Mouse (Mus musculus) midbrain, embryonic 14.5 days (tissue): Measurements from ENCODE around the gene Fut2. TPM values are rescaled to one million over a fixed set of nuclear protein-coding genes. Genes with fewer than 3 reads are reported as not detected.

Source experiments
- ATAC-seq: fragments of 200-750 bp; cut with Nextera tagmentation; 2 replicates; pipeline ENCODE4 v1.8.0; 2017; ENCODE audit warnings: moderate number of reproducible peaks, moderate library complexity; ENCODE audit not compliant: low FRiP score, low TSS enrichment
- DNase-seq: peaks from one replicate; pipeline ENCODE4 v3.0.0-alpha.2; 2015
- H3K27ac ChIP-seq: fragments of 300-500 bp; sonication (generic); replicated peaks from 2 replicates; pipeline ENCODE4 v1.5.1; 2014; ENCODE audit warnings: mild to moderate bottlenecking, low read depth, low read length, moderate library complexity
- H3K27me3 ChIP-seq: fragments of 300-500 bp; sonication (generic); 2 replicates; pipeline ENCODE4 v1.6.1; 2014; ENCODE audit warnings: low read length, control low read depth, mixed read lengths; ENCODE audit not compliant: control insufficient read depth, insufficient read depth
- H3K36me3 ChIP-seq: fragments of 300-500 bp; sonication (generic); 2 replicates; pipeline ENCODE4 v1.6.1; 2014; ENCODE audit warnings: low read length, control low read depth; ENCODE audit not compliant: control insufficient read depth, insufficient read depth
- H3K4me1 ChIP-seq: fragments of 300-500 bp; sonication (generic); 2 replicates; pipeline ENCODE4 v1.6.1; 2014; ENCODE audit warnings: mild to moderate bottlenecking, antibody characterized with exemption, low read length, control low read depth; ENCODE audit not compliant: control insufficient read depth, insufficient read depth
- H3K4me2 ChIP-seq: fragments of 300-500 bp; sonication (generic); 2 replicates; pipeline ENCODE4 v1.6.1; 2014; ENCODE audit warnings: mild to moderate bottlenecking, low read length, moderate library complexity
- H3K4me3 ChIP-seq: fragments of 300-500 bp; sonication (generic); replicated peaks from 2 replicates; pipeline ENCODE4 v1.5.1; 2014; ENCODE audit warnings: low read depth, low read length
- H3K9ac ChIP-seq: fragments of 300-500 bp; sonication (generic); replicated peaks from 2 replicates; pipeline ENCODE4 v1.6.1; 2014; ENCODE audit warnings: mild to moderate bottlenecking, low read length, moderate library complexity
- H3K9me3 ChIP-seq: fragments of 300-500 bp; sonication (generic); 2 replicates; pipeline ENCODE4 v1.6.1; 2016; ENCODE audit warnings: low read length, control low read depth, mixed read lengths; ENCODE audit not compliant: control insufficient read depth
- WGBS: fragments of 180-500 bp; shearing (Covaris S2); extraction: QIAGEN DNeasy Blood & Tissue Kit; methylation state at CpG from one replicate; pipeline ENCODE4 v1.1.7; 2014; 5-methylcytosine and 5-hydroxymethylcytosine counted together
- polyA plus RNA-seq: library from polyadenylated mRNA; unstranded; fragments of >200 nt; fragmentation: Nextera tagmentation; extraction: Ambion mirVana; gene quantifications from 2 replicates; pipeline ENCODE4 v1.2.1, GENCODE M21; 2014

The Fut2 gene
- polyA plus RNA-seq, 1 experiment from 2014 or later: 0.12 TPM

DNA sequence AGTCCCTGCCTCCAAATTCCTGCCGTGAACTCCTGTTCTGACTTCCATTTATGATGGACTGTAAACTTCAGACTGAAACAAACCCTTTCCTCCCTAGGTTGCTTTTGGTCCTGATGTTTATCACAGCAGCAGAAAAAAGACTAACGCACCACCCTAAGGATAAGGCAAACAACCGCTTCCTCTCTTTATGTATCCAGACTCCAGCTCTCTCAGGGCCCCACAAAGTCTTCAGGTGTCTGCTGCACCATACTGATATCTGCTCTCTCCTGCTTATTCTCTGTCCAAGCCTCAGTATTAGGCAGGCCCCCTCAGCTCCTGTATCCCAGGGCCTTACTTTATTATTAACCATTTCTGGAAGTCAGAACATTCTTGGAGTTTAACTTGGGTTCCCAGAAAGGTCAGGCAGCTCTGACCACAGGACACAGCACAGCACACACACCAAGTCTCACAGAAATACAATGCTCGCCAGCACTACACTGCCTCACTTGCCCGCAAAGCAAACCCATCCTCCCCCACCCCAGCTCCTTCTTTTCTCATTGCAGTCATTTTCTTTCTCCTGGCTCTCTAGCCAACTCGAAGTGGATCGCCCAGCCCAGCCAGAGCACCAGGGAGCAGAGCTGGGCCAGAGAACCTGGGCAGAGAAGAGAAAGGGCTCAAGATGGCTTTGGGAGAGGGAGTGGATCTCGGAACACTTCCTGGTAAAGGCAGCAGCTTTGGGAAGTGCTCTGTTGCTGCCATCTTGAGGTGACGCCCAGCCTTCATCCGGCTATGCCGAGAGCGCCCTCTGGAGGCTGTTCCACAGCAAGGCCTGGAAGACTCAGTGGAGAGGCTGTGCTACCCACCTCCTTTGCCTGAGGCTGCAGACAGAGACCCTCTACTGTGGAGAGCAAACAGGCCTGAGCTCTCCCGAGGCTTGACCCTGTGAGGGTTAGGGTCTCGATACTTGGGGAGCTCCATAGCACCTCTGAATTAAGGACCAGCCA is 16.2 kb upstream of the Fut2 start:
- no peaks in the 10 kb centered on the region for H3K4me1 ChIP-seq
- H3K27me3 ChIP-seq: no peaks in the 10 kb centered on the region
- 28% methylated on average over 14 of the region's 14 CpGs for WGBS
- no peaks in the 10 kb centered on the region for H3K9me3 ChIP-seq
- peak overlapping the region; percentile 20 for H3K27ac ChIP-seq
- no peak overlapping the region for H3K4me3 ChIP-seq
- no peaks in the 10 kb centered on the region for H3K36me3 ChIP-seq
- peak; percentile 79 for ATAC-seq
- DNase-seq: peak; percentile 94
- peak overlapping the region; percentile 27 for H3K4me2 ChIP-seq
- no peak overlapping the region; the same call in 1 of the 2 replicates for H3K9ac ChIP-seq

DNA sequence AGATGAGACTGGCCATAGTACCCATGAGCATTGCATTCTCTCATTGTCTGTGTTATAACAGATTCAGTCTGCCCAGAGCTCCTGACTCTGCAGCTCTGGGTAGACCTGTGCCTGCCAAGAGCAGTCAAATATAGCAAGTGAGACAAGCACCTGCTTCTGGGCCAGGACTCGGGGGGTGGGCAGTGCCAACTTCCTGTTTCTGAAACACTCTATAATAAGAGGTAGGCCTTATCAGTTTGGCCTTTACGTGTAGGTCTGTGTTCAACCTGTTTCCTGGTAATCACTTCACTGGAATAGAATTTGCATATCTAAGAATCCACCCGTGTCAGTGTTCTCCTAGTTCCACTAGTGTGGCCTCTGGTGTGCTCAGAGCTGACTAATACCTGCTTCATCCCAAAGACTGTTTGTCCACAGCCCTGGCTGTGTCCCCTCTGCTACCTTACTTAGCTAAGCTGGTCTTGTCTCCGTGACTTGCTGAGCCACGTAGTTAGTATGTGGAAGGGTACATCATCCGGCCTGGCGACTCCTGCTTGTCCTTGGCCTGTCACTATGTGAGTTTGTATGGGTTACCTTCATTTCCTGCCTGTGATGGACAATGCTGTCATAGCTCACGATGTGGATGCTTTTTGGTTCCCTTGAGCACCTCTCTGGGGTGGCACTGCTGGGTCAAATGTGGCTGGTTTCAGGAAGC is 15.0 kb upstream of the Fut2 start:
- no peaks in the 10 kb centered on the region for H3K27me3 ChIP-seq
- no peaks in the 10 kb centered on the region for H3K4me1 ChIP-seq
- no peaks in the 10 kb centered on the region for H3K9me3 ChIP-seq
- WGBS: 89% methylated on average over 8 of the region's 8 CpGs
- no peak overlapping the region for H3K27ac ChIP-seq
- H3K36me3 ChIP-seq: no peaks in the 10 kb centered on the region
- no peak for DNase-seq
- H3K4me3 ChIP-seq: no peak overlapping the region
- H3K9ac ChIP-seq: no peak overlapping the region
- no peak for ATAC-seq
- no peak overlapping the region for H3K4me2 ChIP-seq

GRCm38 (mm10) chr7:45679966-45680621 is 13.9 kb upstream of the Fut2 start:
- Histone ChIP-seq H3K9me3 (no peaks in the 10 kb centered on the region), H3K36me3 (no peaks in the 10 kb centered on the region), H3K4me3 (no peak overlapping the region), H3K4me1 (no peaks in the 10 kb centered on the region), H3K9ac (no peak overlapping the region), H3K27ac (no peak overlapping the region), H3K27me3 (no peaks in the 10 kb centered on the region), H3K4me2 (no peak overlapping the region)
- DNase-seq (no peak), ATAC-seq (no peak)
- whole genome bisulfite sequencing: 47% methylated on average over 14 of the region's 14 CpGs

GRCm38 (mm10) chr7:45678513-45678912 is 12.3 kb upstream of the Fut2 start:
- Histone ChIP-seq H3K4me3 (no peak overlapping the region), H3K4me2 (no peak overlapping the region), H3K36me3 (no peaks in the 10 kb centered on the region), H3K9ac (no peak overlapping the region), H3K27ac (no peak overlapping the region), H3K27me3 (no peaks in the 10 kb centered on the region), H3K9me3 (no peaks in the 10 kb centered on the region), H3K4me1 (no peaks in the 10 kb centered on the region)
- 94% methylated on average over 14 of the region's 14 CpGs for WGBS
- DNase-seq: no peak
- no peak for ATAC-seq

DNA sequence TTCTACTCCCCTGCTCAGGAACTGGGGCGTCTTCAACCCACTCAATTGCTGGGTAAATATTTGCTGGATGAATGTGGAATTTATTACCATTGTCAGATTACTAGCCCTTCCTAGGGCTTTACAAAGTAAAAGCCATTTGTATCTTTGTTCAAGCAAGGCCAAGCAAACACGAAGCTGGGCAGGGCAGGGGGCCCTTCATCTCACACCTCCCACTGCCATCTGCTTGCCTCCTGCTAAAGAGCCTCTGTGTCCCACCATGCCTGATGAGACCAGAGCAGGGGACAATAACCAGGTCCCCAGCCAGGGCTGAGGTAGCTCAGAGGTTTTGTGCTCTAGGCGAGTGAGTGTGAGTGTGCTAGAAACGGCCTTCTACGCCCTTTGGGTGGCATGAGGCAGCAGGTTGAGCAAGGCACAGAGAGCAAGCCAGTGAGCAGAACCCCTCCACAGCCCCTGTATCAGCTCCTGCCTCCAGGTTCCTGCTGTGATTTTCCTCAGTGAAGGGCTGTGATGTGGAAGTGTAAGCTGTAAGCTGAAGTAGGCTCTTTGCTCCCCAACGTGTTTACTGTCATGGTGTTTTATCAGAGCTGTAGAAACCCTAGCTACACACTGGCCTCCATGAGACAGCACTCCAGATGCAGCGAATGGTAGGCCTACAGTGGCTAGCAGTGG is 11.6 kb upstream of the Fut2 start:
- Histone ChIP-seq H3K4me3 (no peak overlapping the region), H3K27ac (no peak overlapping the region), H3K4me1 (no peaks in the 10 kb centered on the region), H3K4me2 (no peak overlapping the region), H3K27me3 (no peaks in the 10 kb centered on the region), H3K9me3 (no peaks in the 10 kb centered on the region), H3K9ac (no peak overlapping the region), H3K36me3 (no peaks in the 10 kb centered on the region)
- 79% methylated on average over 7 of the region's 7 CpGs for WGBS
- no peak for ATAC-seq
- DNase-seq: no peak

DNA sequence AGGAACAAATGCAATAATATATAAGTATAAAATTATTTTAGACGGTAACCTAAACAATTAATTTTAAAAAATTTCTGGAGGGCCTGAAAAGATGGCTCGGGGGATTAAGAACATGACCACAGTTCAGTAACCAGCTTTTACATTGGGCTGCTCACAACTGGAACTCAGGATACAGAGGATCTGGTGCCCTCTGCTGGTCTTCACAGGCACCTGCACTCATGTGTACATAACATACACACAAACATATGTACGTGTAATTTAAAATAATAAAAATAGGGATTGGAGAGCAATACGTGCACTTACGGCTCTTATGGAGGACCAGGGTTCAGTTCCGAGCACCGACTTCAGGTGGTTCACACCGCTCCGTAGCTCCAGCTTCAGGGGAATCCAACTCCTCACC is 2.7 kb upstream of the Fut2 start:
- no peaks in the 10 kb centered on the region for H3K36me3 ChIP-seq
- no peak for DNase-seq
- WGBS: 95% methylated on average over 9 of the region's 9 CpGs
- ATAC-seq: no peak
- H3K4me1 ChIP-seq: no peaks in the 10 kb centered on the region
- no peak overlapping the region for H3K4me3 ChIP-seq
- no peaks in the 10 kb centered on the region for H3K27me3 ChIP-seq
- no peak overlapping the region for H3K4me2 ChIP-seq
- H3K27ac ChIP-seq: no peak overlapping the region
- no peak overlapping the region for H3K9ac ChIP-seq
- H3K9me3 ChIP-seq: no peaks in the 10 kb centered on the region

DNA sequence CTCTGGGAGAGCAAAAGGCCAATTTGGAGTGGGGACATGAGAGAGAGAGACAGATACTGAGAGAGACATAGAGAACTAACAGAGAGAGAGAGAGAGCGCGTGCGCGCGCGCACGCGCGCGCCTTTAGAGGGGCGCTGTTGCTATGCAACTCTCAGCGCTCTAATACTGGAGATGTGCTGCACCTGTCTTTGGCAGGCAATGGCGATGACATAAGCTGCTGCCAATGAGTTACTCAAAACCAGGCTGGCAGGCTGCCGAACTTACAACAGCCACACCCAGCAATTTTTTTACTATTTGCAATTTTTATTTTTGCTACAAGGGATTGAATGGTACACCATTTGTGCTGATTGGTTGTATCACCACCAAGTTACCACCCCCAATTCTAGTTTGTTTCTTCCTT is 1.6 kb upstream of the Fut2 start:
- Histone ChIP-seq H3K4me1 (no peaks in the 10 kb centered on the region), H3K36me3 (no peaks in the 10 kb centered on the region), H3K4me3 (no peak overlapping the region), H3K4me2 (no peak overlapping the region), H3K9ac (no peak overlapping the region), H3K9me3 (no peaks in the 10 kb centered on the region), H3K27me3 (no peaks in the 10 kb centered on the region), H3K27ac (no peak overlapping the region)
- ATAC-seq (no peak), DNase-seq (peak; percentile 42)
- WGBS: 67% methylated on average over 14 of the region's 14 CpGs

DNA sequence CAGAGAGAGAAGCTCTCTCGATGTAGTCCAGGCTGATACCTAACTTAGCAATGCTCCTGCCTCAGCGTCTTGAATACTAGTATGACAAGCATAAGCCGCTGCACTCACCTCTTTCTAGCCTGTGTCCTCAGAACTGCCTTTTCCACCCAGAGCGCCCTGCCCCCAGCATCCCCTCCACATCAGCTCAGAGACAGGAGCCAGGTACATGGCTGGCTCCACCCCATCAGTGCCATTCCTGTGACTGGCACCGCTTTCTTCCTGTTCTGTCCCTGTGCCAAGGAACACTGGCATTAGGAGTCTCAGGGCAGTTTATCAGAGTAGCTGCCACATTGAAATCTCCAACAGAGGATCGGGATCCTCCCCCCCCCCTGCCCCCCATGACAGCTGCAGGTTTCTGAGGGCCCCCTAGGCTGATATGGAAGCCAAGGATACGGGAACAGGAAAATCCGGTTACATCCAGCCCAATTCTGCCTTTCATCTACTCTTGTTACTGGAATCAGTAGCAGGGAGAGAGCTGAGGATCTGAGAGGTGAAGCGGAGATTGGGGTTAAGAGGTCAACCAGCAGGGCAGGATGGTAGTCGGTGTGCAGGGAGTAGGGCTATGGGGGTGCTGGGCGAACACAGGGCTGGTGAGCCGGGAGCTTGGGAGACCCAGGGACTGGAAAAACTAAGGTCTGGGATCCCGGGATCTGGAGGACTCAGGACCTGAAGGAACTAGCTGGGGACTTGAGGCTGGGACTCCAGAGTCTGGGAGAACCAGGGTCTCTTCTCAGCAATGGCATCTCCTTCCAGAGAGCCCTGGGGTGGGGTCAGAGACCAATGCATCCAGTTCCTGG is 673 bp downstream of the Fut2 start:
- WGBS: 60% methylated on average over 13 of the region's 13 CpGs
- Histone ChIP-seq H3K9me3 (no peaks in the 10 kb centered on the region), H3K4me2 (no peak overlapping the region), H3K27me3 (no peaks in the 10 kb centered on the region), H3K4me1 (no peaks in the 10 kb centered on the region), H3K27ac (no peak overlapping the region), H3K4me3 (no peak overlapping the region), H3K36me3 (no peaks in the 10 kb centered on the region), H3K9ac (no peak overlapping the region)
- ATAC-seq (no peak), DNase-seq (no peak)
